Mouse (Mus musculus): ENCODE data around the gene Ppp1r2. TPM values are rescaled to one million over a fixed set of nuclear protein-coding genes. Genes with fewer than 3 reads are reported as not detected.
"Not testable (repeated sequence)": the region's sequence is repeated elsewhere in the genome, so short reads cannot be mapped to it uniquely, and the experiment has no call there.

Ppp1r2 gene
- 84.3 and 89.5 TPM in 2 replicates for polyA plus RNA-seq (2015; fragmentation: Nextera tagmentation; extraction: Ambion mirVana)

GRCm38 (mm10) chr16:31274674-31275460 is at the start of gene Ppp1r2:
Gene Ppp1r2, minus strand, starts transcription at chr16:31275277.
- peak within 1 kb of the TSS; percentile 75 for H3K9ac ChIP-seq (replicated peaks)
- H3K36me3 ChIP-seq: no peaks in the 10 kb centered on the region
- WGBS: under 1% methylated on average over 70 of the region's 83 CpGs
- peak; percentile 98 for ATAC-seq (replicated peaks)
- no peaks in the 10 kb centered on the region for H3K27me3 ChIP-seq
- peaks cover 28% of the 10 kb centered on the region for H3K4me1 ChIP-seq
- peak within 1 kb of the TSS; percentile 65 for H3K4me3 ChIP-seq
- H3K9me3 ChIP-seq: no peaks in the 10 kb centered on the region
- H3K27ac ChIP-seq (replicated peaks): peak within 1 kb of the TSS; percentile 87
- peak within 1 kb of the TSS; percentile 55 for H3K4me2 ChIP-seq (replicated peaks)

- ATAC-seq (replicated peaks): no peak
- Histone ChIP-seq H3K36me3 (no peaks in the 10 kb centered on the region), H3K4me2 (replicated peaks) (no peak overlapping the region), H3K27ac (replicated peaks) (no peak overlapping the region), H3K9me3 (no peaks in the 10 kb centered on the region), H3K9ac (replicated peaks) (no peak overlapping the region), H3K27me3 (no peaks in the 10 kb centered on the region), H3K4me1 (no peaks in the 10 kb centered on the region), H3K4me3 (no peak overlapping the region)
- 37% methylated on average over 4 of the region's 4 CpGs for WGBS
Observed at GRCm38 (mm10) chr16:31321501-31321900, 46.4 kb upstream of the Ppp1r2 start.

GRCm38 (mm10) chr16:31320954-31321353 is 45.9 kb upstream of the Ppp1r2 start:
- no peak for ATAC-seq (replicated peaks)
- Histone ChIP-seq H3K9ac (replicated peaks) (no peak overlapping the region), H3K4me3 (no peak overlapping the region), H3K9me3 (no peaks in the 10 kb centered on the region), H3K4me2 (replicated peaks) (no peak overlapping the region), H3K4me1 (no peaks in the 10 kb centered on the region), H3K27me3 (no peaks in the 10 kb centered on the region), H3K27ac (replicated peaks) (no peak overlapping the region), H3K36me3 (no peaks in the 10 kb centered on the region)
- WGBS: 25% methylated on average over 7 of the region's 7 CpGs

GRCm38 (mm10) chr16:31319723-31320122 is 44.6 kb upstream of the Ppp1r2 start:
- H3K27me3 ChIP-seq; H3K4me2 ChIP-seq (replicated peaks); H3K9ac ChIP-seq (replicated peaks); H3K27ac ChIP-seq (replicated peaks); ATAC-seq (replicated peaks); H3K36me3 ChIP-seq; H3K9me3 ChIP-seq; H3K4me3 ChIP-seq; H3K4me1 ChIP-seq: not testable (repeated sequence)
- 79% methylated on average over 3 of the region's 3 CpGs for WGBS

GRCm38 (mm10) chr16:31319316-31319715 is 44.2 kb upstream of the Ppp1r2 start:
- Histone ChIP-seq H3K9ac (replicated peaks) (no peak overlapping the region), H3K4me1 (no peaks in the 10 kb centered on the region), H3K9me3 (no peaks in the 10 kb centered on the region), H3K27ac (replicated peaks) (no peak overlapping the region), H3K4me2 (replicated peaks) (no peak overlapping the region), H3K4me3 (no peak overlapping the region), H3K36me3 (no peaks in the 10 kb centered on the region), H3K27me3 (no peaks in the 10 kb centered on the region)
- no peak for ATAC-seq (replicated peaks)
- 72% methylated on average over 4 of the region's 4 CpGs for WGBS

GRCm38 (mm10) chr16:31318418-31318817 is 43.3 kb upstream of the Ppp1r2 start:
- 79% methylated on average over 2 of the region's 2 CpGs for WGBS
- Histone ChIP-seq H3K4me1 (no peaks in the 10 kb centered on the region), H3K27ac (replicated peaks) (no peak overlapping the region), H3K27me3 (no peaks in the 10 kb centered on the region), H3K9ac (replicated peaks) (no peak overlapping the region), H3K4me3 (no peak overlapping the region), H3K36me3 (no peaks in the 10 kb centered on the region), H3K9me3 (no peaks in the 10 kb centered on the region), H3K4me2 (replicated peaks) (no peak overlapping the region)
- ATAC-seq (replicated peaks): no peak

GRCm38 (mm10) chr16:31316246-31317143 is 41.4 kb upstream of the Ppp1r2 start:
- ATAC-seq (replicated peaks); H3K4me2 ChIP-seq (replicated peaks); H3K27me3 ChIP-seq; H3K27ac ChIP-seq (replicated peaks); H3K4me3 ChIP-seq; H3K4me1 ChIP-seq; H3K36me3 ChIP-seq; H3K9ac ChIP-seq (replicated peaks); H3K9me3 ChIP-seq: not testable (repeated sequence)
- WGBS: 72% methylated on average over 12 of the region's 12 CpGs

- Histone ChIP-seq H3K9ac (replicated peaks) (no peak overlapping the region), H3K4me1 (no peaks in the 10 kb centered on the region), H3K9me3 (no peaks in the 10 kb centered on the region), H3K36me3 (no peaks in the 10 kb centered on the region), H3K4me2 (replicated peaks) (no peak overlapping the region), H3K27ac (replicated peaks) (0 out of 2 replicates have a peak overlapping the region, but pooled peaks have one; percentile 1), H3K27me3 (no peaks in the 10 kb centered on the region), H3K4me3 (no peak overlapping the region)
- 70% methylated on average over 4 of the region's 4 CpGs for WGBS
- no peak for ATAC-seq (replicated peaks)
Observed at GRCm38 (mm10) chr16:31315294-31315693, 40.2 kb upstream of the Ppp1r2 start.

- Histone ChIP-seq H3K27me3 (no peaks in the 10 kb centered on the region), H3K9ac (replicated peaks) (no peak within 1 kb of the TSS), H3K4me2 (replicated peaks) (no peak within 1 kb of the TSS), H3K27ac (replicated peaks) (0 out of 2 replicates have a peak within 1 kb of the TSS, but pooled peaks have one; percentile 1), H3K4me1 (no peaks in the 10 kb centered on the region), H3K4me3 (no peak within 1 kb of the TSS), H3K9me3 (no peaks in the 10 kb centered on the region), H3K36me3 (no peaks in the 10 kb centered on the region)
- no peak for ATAC-seq (replicated peaks)
- 46% methylated on average over 9 of the region's 9 CpGs for WGBS
Observed at GRCm38 (mm10) chr16:31314497-31315233, 39.6 kb upstream of the Ppp1r2 start, which contains the start of gene Apod. Gene Apod, minus strand, starts transcription at chr16:31314808.

GRCm38 (mm10) chr16:31313611-31314010 is 38.5 kb upstream of the Ppp1r2 start:
- no peak for ATAC-seq (replicated peaks)
- Histone ChIP-seq H3K36me3 (no peaks in the 10 kb centered on the region), H3K4me3 (no peak overlapping the region), H3K4me1 (no peaks in the 10 kb centered on the region), H3K9ac (replicated peaks) (no peak overlapping the region), H3K9me3 (no peaks in the 10 kb centered on the region), H3K27ac (replicated peaks) (no peak overlapping the region), H3K4me2 (replicated peaks) (no peak overlapping the region), H3K27me3 (no peaks in the 10 kb centered on the region)
- 67% methylated on average over 2 of the region's 2 CpGs for WGBS

- Histone ChIP-seq H3K4me2 (replicated peaks) (no peak overlapping the region), H3K27ac (replicated peaks) (no peak overlapping the region), H3K4me3 (no peak overlapping the region), H3K9me3 (no peaks in the 10 kb centered on the region), H3K9ac (replicated peaks) (no peak overlapping the region), H3K27me3 (no peaks in the 10 kb centered on the region), H3K36me3 (no peaks in the 10 kb centered on the region), H3K4me1 (no peaks in the 10 kb centered on the region)
- 58% methylated on average over 3 of the region's 3 CpGs for WGBS
- ATAC-seq (replicated peaks): no peak
Observed at GRCm38 (mm10) chr16:31312296-31312695, 37.2 kb upstream of the Ppp1r2 start.
